Mouse (Mus musculus) left cerebral cortex, adult 18-20 months (tissue): ENCODE measurements around the gene Gm20909. TPM values are rescaled to one million over a fixed set of nuclear protein-coding genes. Genes with fewer than 3 reads are reported as not detected.
"Not testable (repeated sequence)": the region's sequence is repeated elsewhere in the genome, so short reads cannot be mapped to it uniquely, and the experiment has no call there.

ENCODE experiments used
- DNase-seq, 2 experiments: peaks; one replicate each; pipeline ENCODE4 v3.0.0; 2021 to 2022; ENCODE audit warnings: low spot score in 2 of 2, mixed read lengths in 1 of 2
- long read RNA-seq, 2 experiments: library from polyadenylated mRNA; stranded (forward); transcript quantifications; one replicate each; pipeline ENCODE4 v2.0.0; 2021
- total RNA-seq, 2 experiments: library from RNA; stranded (reverse); gene quantifications; 2 replicates each; pipeline ENCODE4 v1.2.3; 2021

Gm20909 gene
- total RNA-seq, result not detected
- long read RNA-seq, experiment 1, result 0 reads
- long read RNA-seq, experiment 2, result 0 reads

DNA sequence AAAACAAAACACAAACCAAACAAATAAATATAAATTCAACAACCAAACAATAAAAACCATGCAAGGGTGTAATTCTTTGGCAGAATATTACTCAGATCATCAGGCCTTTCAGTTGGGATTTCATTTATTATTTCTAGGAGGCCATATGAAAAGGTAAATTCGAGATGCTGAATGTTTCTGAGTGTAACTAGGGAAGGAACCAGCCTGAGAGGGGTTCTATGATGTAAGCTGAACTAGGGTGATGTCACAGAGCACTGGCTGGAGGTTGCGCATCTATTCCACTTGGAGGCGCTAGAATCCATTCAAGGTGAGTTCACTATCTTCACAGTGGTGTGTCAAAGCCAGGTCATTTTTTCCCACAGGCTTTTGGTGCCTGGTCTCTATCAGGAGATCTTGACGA lies at the start of gene Gm20909:
Gene Gm20909 (plus strand): TSS at position 301 of the 400 bp plus-strand sequence.
- DNase-seq, result not testable (repeated sequence)

Other genes starting within 250 kb of the Gm20909 start
- not detected for gene Gm29866, start 170.9 kb upstream of the Gm20909 start, total RNA-seq
- not detected for gene Gm20865, start 77.0 kb downstream of the Gm20909 start, total RNA-seq